Comparison of ENCODE assay signal across 9 mouse cellular contexts in the genomic region with DNA sequence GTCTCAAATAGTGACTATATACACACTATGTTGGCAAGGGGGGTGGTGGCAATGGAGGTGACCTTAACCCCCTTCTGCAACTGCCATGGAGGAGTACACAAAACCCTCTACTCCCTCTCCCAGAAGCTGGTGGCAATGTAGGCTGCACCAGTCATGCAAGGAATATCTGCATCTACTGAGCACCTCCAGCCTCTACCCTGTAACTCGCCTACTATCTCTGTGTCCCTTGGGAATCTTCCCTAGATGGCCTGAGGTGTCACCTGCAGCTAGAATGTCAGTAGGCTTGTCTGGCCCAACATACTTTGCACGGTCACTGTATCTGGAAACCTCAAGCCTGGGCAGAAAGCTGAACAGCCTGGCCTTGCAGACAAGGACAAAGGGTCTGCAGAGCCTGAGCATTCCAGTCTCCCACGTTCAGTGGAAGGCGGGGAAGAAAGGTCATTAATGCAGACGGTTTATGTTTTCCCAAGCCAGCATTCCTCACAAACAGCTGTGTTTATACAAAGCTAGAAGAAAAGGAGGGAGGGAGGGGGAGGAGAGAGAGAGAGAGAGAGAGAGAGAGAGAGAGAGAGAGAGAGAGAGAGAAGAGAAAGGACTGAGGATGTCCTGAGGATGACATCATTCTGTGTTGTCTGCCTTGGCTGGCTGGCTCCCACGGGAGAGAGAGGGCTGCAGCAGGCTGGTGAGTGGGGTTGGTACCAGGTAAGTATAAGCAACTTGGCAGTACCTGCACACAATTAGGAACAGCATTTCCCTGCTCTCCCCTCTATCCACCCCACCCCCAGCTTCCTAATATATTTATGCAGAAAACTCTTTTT.
A peak's percentile ranks its signal among the peaks of the same experiment; 100 is the strongest.
DNase-seq lines count a peak whose midpoint lies in the region; ATAC-seq and TF ChIP-seq lines count a peak whose summit lies in the region.
"Had no signal": no experiment of that assay in that cellular context is flagged by ENCODE, and none has a peak within 500 bp of the region (broad histone marks: within the 10 kb centered on the region; RNA-seq: fewer than 3 reads in every experiment).

No protein-coding gene starts in this region.

- peak overlapping the region; percentile 62 for H3K27ac ChIP-seq in hindbrain, embryonic 12.5 days
- peak overlapping the region; percentile 67 for H3K27ac ChIP-seq in midbrain, embryonic 11.5 days (ENCODE audit: low read depth, low read length)
- no peak overlapping the region for H3K27ac ChIP-seq in left cerebral cortex, adult 2 months
- H3K27ac ChIP-seq: embryonic facial prominence, embryonic 15.5 days had no signal

- peaks cover 14% of the 10 kb centered on the region for H3K4me1 ChIP-seq in hindbrain, embryonic 12.5 days
- H3K4me1 ChIP-seq in midbrain, embryonic 11.5 days (ENCODE audit: control insufficient read depth, insufficient read depth, low read length) = peaks cover 14% of the 10 kb centered on the region

- peak; percentile 41 for DNase-seq in ovary, postnatal 36 days (ENCODE audit: low spot score)
- DNase-seq in ovary, postnatal 14 days (ENCODE audit: low spot score) = no peak
- peak; percentile 91 for DNase-seq in midbrain, embryonic 11.5 days (ENCODE audit: low spot score, missing footprints)
- peak; percentile 33 for DNase-seq in yolk sac, embryonic 10.5 days (ENCODE audit: low spot score)
- no peak for DNase-seq in cerebellum, adult 18-20 months
- DNase-seq in left cerebral cortex, adult 2 months (ENCODE audit: extremely low spot score in 1 of 2, low spot score in 2 of 2) = no peak

- no peaks in the 10 kb centered on the region for H3K36me3 ChIP-seq in hindbrain, embryonic 12.5 days
- H3K36me3 ChIP-seq in midbrain, embryonic 11.5 days (ENCODE audit: control insufficient read depth, insufficient read depth, low read length) = no peaks in the 10 kb centered on the region
- H3K36me3 ChIP-seq: embryonic facial prominence, embryonic 15.5 days had no signal

- intact Hi-C loops in left cerebral cortex, adult 2 months (cut with DNase I) = no loop called here

- H3K4me2 ChIP-seq in hindbrain, embryonic 12.5 days (replicated peaks) = no peak overlapping the region
- no peak overlapping the region for H3K4me2 ChIP-seq in midbrain, embryonic 11.5 days
- H3K4me2 ChIP-seq: embryonic facial prominence, embryonic 15.5 days had no signal

- H3K4me3 ChIP-seq in hindbrain, embryonic 12.5 days = no peak overlapping the region
- no peak overlapping the region for H3K4me3 ChIP-seq in midbrain, embryonic 11.5 days (ENCODE audit: low read depth, low read length)
- no peak overlapping the region for H3K4me3 ChIP-seq in left cerebral cortex, adult 2 months
- H3K4me3 ChIP-seq: embryonic facial prominence, embryonic 15.5 days had no signal

- H3K9ac ChIP-seq in hindbrain, embryonic 12.5 days = no peak overlapping the region
- peak overlapping the region; percentile 14; the same call in 1 of the 2 replicates for H3K9ac ChIP-seq in midbrain, embryonic 11.5 days (ENCODE audit: low read length)
- H3K9ac ChIP-seq: embryonic facial prominence, embryonic 15.5 days had no signal

- WGBS in hindbrain, embryonic 12.5 days = 17% methylated on average over 6 of the region's 6 CpGs
- 17% methylated on average over 6 of the region's 6 CpGs for WGBS in midbrain, embryonic 11.5 days

- no peaks in the 10 kb centered on the region for H3K9me3 ChIP-seq in hindbrain, embryonic 12.5 days (replicated peaks)
- H3K9me3 ChIP-seq in midbrain, embryonic 11.5 days (ENCODE audit: control insufficient read depth, low read length) = no peaks in the 10 kb centered on the region
- H3K9me3 ChIP-seq: embryonic facial prominence, embryonic 15.5 days had no signal

- H3K27me3 ChIP-seq in hindbrain, embryonic 12.5 days = no peaks in the 10 kb centered on the region
- no peaks in the 10 kb centered on the region for H3K27me3 ChIP-seq in midbrain, embryonic 11.5 days (ENCODE audit: control insufficient read depth, insufficient read depth, low read length)
- H3K27me3 ChIP-seq: embryonic facial prominence, embryonic 15.5 days had no signal

- no peak for TF ChIP-seq CTCF in left cerebral cortex, adult 2 months (IDR thresholded peaks at IDR 0.05)

- ATAC-seq in hindbrain, embryonic 12.5 days (ENCODE audit: low FRiP score) = peak; percentile 80
- peak; percentile 88 for ATAC-seq in midbrain, embryonic 11.5 days (ENCODE audit: low FRiP score)
- no peak for ATAC-seq in CD4-positive, CD25-positive, alpha-beta regulatory T cell, adult 4 months

Comparison
In these comparisons a context has a peak if more than half of its experiments do, and no peak if none do; other contexts are left out.
1. DNase-seq: peak in ovary, postnatal 36 days (single experiment), midbrain, embryonic 11.5 days (single experiment) and yolk sac, embryonic 10.5 days (single experiment); none in ovary, postnatal 14 days (single experiment), cerebellum, adult 18-20 months (0 of 2) and left cerebral cortex, adult 2 months (0 of 2).